Mouse (Mus musculus) erythroblast, embryonic 14.5 days (primary cell): ENCODE measurements around the gene S1pr5. TPM values are rescaled to one million over a fixed set of nuclear protein-coding genes. Genes with fewer than 3 reads are reported as not detected.
"Not testable (repeated sequence)": the region's sequence is repeated elsewhere in the genome, so short reads cannot be mapped to it uniquely, and the experiment has no call there.

Source experiments
- H3K27me3 ChIP-seq: 2 replicates; pipeline ENCODE4 v1.6.1; 2012; ENCODE audit warnings: inconsistent platforms; ENCODE audit not compliant: control insufficient read depth
- H3K36me3 ChIP-seq: 2 replicates; pipeline ENCODE4 v1.6.1; 2012; ENCODE audit warnings: mild to moderate bottlenecking, inconsistent platforms; ENCODE audit not compliant: control insufficient read depth
- H3K4me1 ChIP-seq: 2 replicates; pipeline ENCODE4 v1.6.1; 2012; ENCODE audit warnings: inconsistent platforms; ENCODE audit not compliant: control insufficient read depth
- H3K4me3 ChIP-seq: replicated peaks from 2 replicates; pipeline ENCODE3; 2012; ENCODE audit warnings: moderate library complexity, mild to moderate bottlenecking, inconsistent platforms
- H3K9me3 ChIP-seq: 2 replicates; pipeline ENCODE4 v1.6.1; 2012; ENCODE audit warnings: low read length, inconsistent platforms, mixed read lengths; ENCODE audit not compliant: control insufficient read depth
- GATA1 ChIP-seq: IDR thresholded peaks from 2 replicates; pipeline ENCODE4 v1.6.1; 2012; ENCODE audit warnings: low read length, inconsistent platforms, mixed read lengths
- TAL1 ChIP-seq: IDR thresholded peaks from 3 replicates; pipeline ENCODE4 v1.6.1; 2012; ENCODE audit warnings: low read length, inconsistent platforms, mixed read lengths
- polyA plus RNA-seq: library from polyadenylated mRNA; stranded (reverse); fragments of >175 nt; gene quantifications from 2 replicates; pipeline ENCODE4 v1.2.3, GENCODE M21; 2012

S1pr5 gene
- polyA plus RNA-seq, 1 experiment, result not detected

GRCm38 (mm10) chr9:21198960-21199359 is 49.3 kb downstream of the S1pr5 start:
- Histone ChIP-seq H3K27me3 (no peaks in the 10 kb centered on the region), H3K4me3 (no peak overlapping the region), H3K4me1 (peaks cover 9% of the 10 kb centered on the region; the same call in 1 of the 2 replicates), H3K9me3 (no peaks in the 10 kb centered on the region), H3K36me3 (no peaks in the 10 kb centered on the region)
- TF ChIP-seq GATA1 (no peak), TAL1 (no peak)

- no peak for TF ChIP-seq TAL1
- no peak for TF ChIP-seq GATA1
Observed at GRCm38 (mm10) chr9:21197981-21198380, 50.3 kb downstream of the S1pr5 start.

GRCm38 (mm10) chr9:21196521-21197433 is 51.5 kb downstream of the S1pr5 start:
- no peak overlapping the region for H3K4me3 ChIP-seq

More at GRCm38 (mm10) chr9:21197981-21198380, 50.3 kb downstream of the S1pr5 start:
- Histone ChIP-seq H3K9me3 (no peaks in the 10 kb centered on the region), H3K4me1 (peaks cover 6% of the 10 kb centered on the region; the same call in 1 of the 2 replicates), H3K27me3 (no peaks in the 10 kb centered on the region), H3K36me3 (no peaks in the 10 kb centered on the region), H3K4me3 (no peak overlapping the region)

GRCm38 (mm10) chr9:21195736-21196505 is 52.3 kb downstream of the S1pr5 start:
- not testable (repeated sequence) for H3K27me3 ChIP-seq, H3K36me3 ChIP-seq, H3K9me3 ChIP-seq, H3K4me1 ChIP-seq, H3K4me3 ChIP-seq

More at GRCm38 (mm10) chr9:21196521-21197433, 51.5 kb downstream of the S1pr5 start:
- Histone ChIP-seq H3K36me3 (peaks cover 4% of the 10 kb centered on the region), H3K4me1 (peaks cover 6% of the 10 kb centered on the region; the same call in 1 of the 2 replicates), H3K27me3 (no peaks in the 10 kb centered on the region), H3K9me3 (no peaks in the 10 kb centered on the region)
- no peak for TF ChIP-seq TAL1
- TF ChIP-seq GATA1, result no peak

- Histone ChIP-seq H3K36me3 (peaks cover 4% of the 10 kb centered on the region), H3K4me3 (no peak overlapping the region), H3K9me3 (no peaks in the 10 kb centered on the region), H3K27me3 (no peaks in the 10 kb centered on the region), H3K4me1 (peaks cover 6% of the 10 kb centered on the region; the same call in 1 of the 2 replicates)
- TF ChIP-seq TAL1 (no peak), GATA1 (no peak)
Observed at GRCm38 (mm10) chr9:21194787-21195493, 53.3 kb downstream of the S1pr5 start.

GRCm38 (mm10) chr9:21193786-21194185 is 54.5 kb downstream of the S1pr5 start:
- Histone ChIP-seq H3K27me3 (no peaks in the 10 kb centered on the region), H3K4me3 (no peak overlapping the region), H3K4me1 (peaks cover 6% of the 10 kb centered on the region; the same call in 1 of the 2 replicates), H3K36me3 (peaks cover 4% of the 10 kb centered on the region), H3K9me3 (no peaks in the 10 kb centered on the region)
- TF ChIP-seq TAL1 (no peak), GATA1 (no peak)

Other genes with a start within 250 kb of the S1pr5 start
- gene Mrpl4, start 245.7 kb downstream of the S1pr5 start, polyA plus RNA-seq, result 11.7 and 15.4 TPM in 2 replicates
- gene Icam1, start 232.5 kb downstream of the S1pr5 start, polyA plus RNA-seq, result 0.04 and 0.11 TPM in 2 replicates
- gene Icam4, start 219.1 kb downstream of the S1pr5 start, polyA plus RNA-seq, result 105 and 134 TPM in 2 replicates
- 0.63 and 0.86 TPM in 2 replicates for gene Icam5, start 216.4 kb downstream of the S1pr5 start, polyA plus RNA-seq
- gene Zglp1, start 181.3 kb downstream of the S1pr5 start, polyA plus RNA-seq, result 1.4 and 1.9 TPM in 2 replicates
- 0.12 and 0.16 TPM in 2 replicates for gene Gm49373, start 175.3 kb downstream of the S1pr5 start, polyA plus RNA-seq
- 1.5 and 2.8 TPM in 2 replicates for gene Fdx1l, start 174.8 kb downstream of the S1pr5 start, polyA plus RNA-seq
- gene Gm38431, start 156.4 kb downstream of the S1pr5 start, polyA plus RNA-seq, result 11.6 and 15.1 TPM in 2 replicates
- 7.5 and 9.3 TPM in 2 replicates for gene Raver1, start 156.4 kb downstream of the S1pr5 start, polyA plus RNA-seq
- 0.26 and 0.30 TPM in 2 replicates for gene Tyk2, start 117.2 kb downstream of the S1pr5 start, polyA plus RNA-seq
- 12.7 and 17.4 TPM in 2 replicates for gene Cdc37, start 98.5 kb downstream of the S1pr5 start, polyA plus RNA-seq
- 0.04 and 0.05 TPM in 2 replicates for gene Pde4a, start 82.7 kb downstream of the S1pr5 start, polyA plus RNA-seq
- gene Keap1, start 9.1 kb downstream of the S1pr5 start, polyA plus RNA-seq, result 4.2 and 5.2 TPM in 2 replicates
- gene Atg4d, start 16.9 kb upstream of the S1pr5 start, polyA plus RNA-seq, result 25.4 and 30.2 TPM in 2 replicates
- 3.5 and 4.6 TPM in 2 replicates for gene Kri1, start 39.5 kb upstream of the S1pr5 start, polyA plus RNA-seq
- 36.6 and 42.6 TPM in 2 replicates for gene Cdkn2d, start 43.0 kb upstream of the S1pr5 start, polyA plus RNA-seq
- gene Ap1m2, start 63.9 kb upstream of the S1pr5 start, polyA plus RNA-seq, result not detected in 2 replicates
- 0.76 and 0.82 TPM in 2 replicates for gene Slc44a2, start 72.3 kb upstream of the S1pr5 start, polyA plus RNA-seq
- 4.7 and 5.2 TPM in 2 replicates for gene Ilf3, start 119.4 kb upstream of the S1pr5 start, polyA plus RNA-seq
- 1.7 and 2.0 TPM in 2 replicates for gene Qtrt1, start 163.4 kb upstream of the S1pr5 start, polyA plus RNA-seq
- 112 and 129 TPM in 2 replicates for gene Dnm2, start 176.5 kb upstream of the S1pr5 start, polyA plus RNA-seq